ENCODE assay signal across 10 mouse cellular contexts in the genomic region with DNA sequence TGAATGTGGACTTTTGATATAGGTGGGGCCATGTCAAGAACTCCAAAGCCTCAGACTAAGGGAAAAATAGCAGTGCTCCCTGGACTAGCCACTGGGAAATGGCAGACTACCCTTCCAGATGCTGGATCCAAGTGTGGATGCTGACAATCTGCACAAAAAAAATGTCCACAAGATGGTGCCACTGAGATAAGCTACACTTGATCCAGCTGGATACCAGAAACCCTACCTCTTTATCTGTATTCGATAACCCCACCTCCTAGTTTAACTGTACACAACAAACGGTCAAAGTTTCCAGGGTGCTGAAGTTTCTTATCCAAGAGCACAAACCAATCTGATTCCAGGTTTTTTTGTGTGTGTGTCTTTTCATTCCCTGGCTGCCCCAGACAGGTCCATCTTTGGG. TPM values are rescaled to one million over a fixed set of nuclear protein-coding genes. Genes with fewer than 3 reads are reported as not detected.
DNase-seq lines count a peak whose midpoint lies in the region; ATAC-seq lines count a peak whose summit lies in the region.
"Had no signal": no experiment of that assay in that cellular context is flagged by ENCODE, and none has a peak within 500 bp of the region (broad histone marks: within the 10 kb centered on the region; RNA-seq: fewer than 3 reads in every experiment).

No protein-coding gene starts in this region.

- no peak overlapping the region for H3K9ac ChIP-seq in forebrain, embryonic 14.5 days (ENCODE audit: low read length)
- no peak overlapping the region for H3K9ac ChIP-seq in liver, embryonic 12.5 days
- no peak overlapping the region for H3K9ac ChIP-seq in liver, embryonic 11.5 days (ENCODE audit: low read depth, low read length)
- H3K9ac ChIP-seq: limb, embryonic 12.5 days had no signal

- no peak overlapping the region for H3K4me2 ChIP-seq in forebrain, embryonic 14.5 days (ENCODE audit: low read length)
- no peak overlapping the region for H3K4me2 ChIP-seq in liver, embryonic 12.5 days
- no peak overlapping the region for H3K4me2 ChIP-seq in liver, embryonic 11.5 days
- H3K4me2 ChIP-seq: limb, embryonic 12.5 days had no signal

- DNase-seq in forebrain, embryonic 14.5 days (ENCODE audit: low spot score): peak; percentile 51
- DNase-seq in forebrain, embryonic 10.5 days (ENCODE audit: extremely low spot score, low spot score): no peak
- no peak for DNase-seq in liver, embryonic 11.5 days (ENCODE audit: low spot score)
- DNase-seq in embryo, embryonic 10.5 days (ENCODE audit: low spot score): peak; percentile 67
- no peak for DNase-seq in heart, adult 11 months
- no peak for DNase-seq in gastrocnemius, adult 8-10 months (ENCODE audit: low spot score in 2 of 2)

- 80% methylated on average over 2 of the region's 2 CpGs for WGBS in forebrain, embryonic 14.5 days
- 73% methylated on average over 2 of the region's 2 CpGs for WGBS in forebrain, embryonic 10.5 days
- 54% methylated on average over 2 of the region's 2 CpGs for WGBS in liver, embryonic 12.5 days (ENCODE audit: insufficient replicate concordance)
- 66% methylated on average over 2 of the region's 2 CpGs for WGBS in liver, embryonic 11.5 days

- no peak overlapping the region for H3K27ac ChIP-seq in forebrain, embryonic 14.5 days (ENCODE audit: low read depth, low read length)
- no peak overlapping the region for H3K27ac ChIP-seq in forebrain, embryonic 10.5 days
- no peak overlapping the region for H3K27ac ChIP-seq in liver, embryonic 12.5 days
- H3K27ac ChIP-seq in liver, embryonic 11.5 days (ENCODE audit: low read depth, low read length): no peak overlapping the region
- H3K27ac ChIP-seq: limb, embryonic 12.5 days had no signal

- no peaks in the 10 kb centered on the region for H3K27me3 ChIP-seq in forebrain, embryonic 14.5 days (replicated peaks; ENCODE audit: control insufficient read depth, insufficient read depth, low read length)
- no peaks in the 10 kb centered on the region for H3K27me3 ChIP-seq in forebrain, embryonic 10.5 days (ENCODE audit: poor library complexity, severe bottlenecking)
- H3K27me3 ChIP-seq in liver, embryonic 12.5 days (replicated peaks): no peaks in the 10 kb centered on the region
- no peaks in the 10 kb centered on the region for H3K27me3 ChIP-seq in liver, embryonic 11.5 days (replicated peaks; ENCODE audit: control insufficient read depth, insufficient read depth, low read length)
- H3K27me3 ChIP-seq: limb, embryonic 12.5 days had no signal

- ATAC-seq in forebrain, embryonic 14.5 days: no peak
- ATAC-seq in liver, embryonic 12.5 days: peak; percentile 32; the same call in 1 of the 2 replicates
- ATAC-seq in liver, embryonic 11.5 days (replicated peaks; ENCODE audit: low FRiP score): no peak; the same call in 1 of the 2 replicates
- ATAC-seq in megakaryocyte-erythroid progenitor cell, adult 5-6 weeks (replicated peaks; ENCODE audit: low FRiP score, low TSS enrichment, poor library complexity, severe bottlenecking): peak; percentile 57

- H3K36me3 ChIP-seq in forebrain, embryonic 14.5 days (ENCODE audit: control insufficient read depth, insufficient read depth, low read length): peaks cover 20% of the 10 kb centered on the region
- peaks cover 41% of the 10 kb centered on the region for H3K36me3 ChIP-seq in forebrain, embryonic 10.5 days (replicated peaks)
- H3K36me3 ChIP-seq in liver, embryonic 12.5 days: no peaks in the 10 kb centered on the region
- no peaks in the 10 kb centered on the region for H3K36me3 ChIP-seq in liver, embryonic 11.5 days (ENCODE audit: control insufficient read depth, insufficient read depth, low read length)

- H3K4me1 ChIP-seq in forebrain, embryonic 14.5 days (ENCODE audit: control insufficient read depth, insufficient read depth, low read length): no peaks in the 10 kb centered on the region
- no peaks in the 10 kb centered on the region for H3K4me1 ChIP-seq in forebrain, embryonic 10.5 days
- no peaks in the 10 kb centered on the region for H3K4me1 ChIP-seq in liver, embryonic 12.5 days
- no peaks in the 10 kb centered on the region for H3K4me1 ChIP-seq in liver, embryonic 11.5 days (replicated peaks; ENCODE audit: control insufficient read depth, insufficient read depth, low read length)
- H3K4me1 ChIP-seq: limb, embryonic 12.5 days had no signal

- no peak overlapping the region for H3K4me3 ChIP-seq in forebrain, embryonic 14.5 days (ENCODE audit: low read depth, low read length)
- H3K4me3 ChIP-seq in forebrain, embryonic 10.5 days: no peak overlapping the region
- H3K4me3 ChIP-seq in liver, embryonic 12.5 days: no peak overlapping the region
- H3K4me3 ChIP-seq in liver, embryonic 11.5 days (ENCODE audit: low read depth, low read length): no peak overlapping the region
- H3K4me3 ChIP-seq: limb, embryonic 12.5 days had no signal

- no peaks in the 10 kb centered on the region for H3K9me3 ChIP-seq in forebrain, embryonic 14.5 days (replicated peaks; ENCODE audit: control insufficient read depth, low read length)
- no peaks in the 10 kb centered on the region for H3K9me3 ChIP-seq in forebrain, embryonic 10.5 days
- H3K9me3 ChIP-seq in liver, embryonic 12.5 days (replicated peaks): no peaks in the 10 kb centered on the region
- no peaks in the 10 kb centered on the region for H3K9me3 ChIP-seq in liver, embryonic 11.5 days (ENCODE audit: control insufficient read depth, low read length)
- H3K9me3 ChIP-seq: limb, embryonic 12.5 days had no signal

RNA-seq across cellular contexts. Expression of a gene that starts 44.7 kb away (rescaled TPM):
- 16.5 and 17.3 TPM in 2 replicates for polyA plus RNA-seq in forebrain, embryonic 14.5 days (2014; fragmentation: Nextera tagmentation; extraction: Ambion mirVana)
- polyA plus RNA-seq in forebrain, embryonic 10.5 days (2016; fragmentation: Nextera tagmentation; extraction: Ambion mirVana): 23.6 and 27.7 TPM in 2 replicates
- polyA plus RNA-seq in liver, embryonic 12.5 days (2016; fragmentation: Nextera tagmentation; extraction: Ambion mirVana): 18.9 and 20.2 TPM in 2 replicates
- polyA plus RNA-seq in liver, embryonic 11.5 days (2014; fragmentation: Nextera tagmentation; extraction: Ambion mirVana): 24.7 and 27.8 TPM in 2 replicates
- total RNA-seq in megakaryocyte-erythroid progenitor cell, adult 5-6 weeks (2014; fragmentation: Nextera tagmentation): 42.2 and 49.4 TPM in 2 replicates
- total RNA-seq in megakaryocyte-erythroid progenitor cell, adult 5-6 weeks (2017): 20.9 and 28.2 TPM in 2 replicates
- 10 to 100 TPM; 17.2 to 21.1 (median 19.7) TPM for total RNA-seq in gastrocnemius, adult 8-10 months (2022)

RNA-seq across cellular contexts. Expression of a gene that starts 55.0 kb away (rescaled TPM):
- 1.2 and 1.3 TPM in 2 replicates for polyA plus RNA-seq in forebrain, embryonic 14.5 days (2014; fragmentation: Nextera tagmentation; extraction: Ambion mirVana)
- 1.5 and 1.8 TPM in 2 replicates for polyA plus RNA-seq in forebrain, embryonic 10.5 days (2016; fragmentation: Nextera tagmentation; extraction: Ambion mirVana)
- 0.13 and 0.33 TPM in 2 replicates for polyA plus RNA-seq in liver, embryonic 12.5 days (2016; fragmentation: Nextera tagmentation; extraction: Ambion mirVana)
- polyA plus RNA-seq in liver, embryonic 11.5 days (2014; fragmentation: Nextera tagmentation; extraction: Ambion mirVana): 0.35 and 0.47 TPM in 2 replicates
- not detected in 2 replicates for total RNA-seq in megakaryocyte-erythroid progenitor cell, adult 5-6 weeks (2014; fragmentation: Nextera tagmentation)
- not detected in 2 replicates for total RNA-seq in megakaryocyte-erythroid progenitor cell, adult 5-6 weeks (2017)
- total RNA-seq in gastrocnemius, adult 8-10 months (2022): 1 to 10 TPM in 1 of 4 experiments, under 1 TPM in 3; 0.63 to 1.5 (median 0.87) TPM
- polyA plus RNA-seq: gonadal fat pad, adult 2 months had no signal

Comparison
In these comparisons a context has a peak if more than half of its experiments do, and no peak if none do; other contexts are left out.
1. ATAC-seq: peak in liver, embryonic 12.5 days (single experiment) and megakaryocyte-erythroid progenitor cell, adult 5-6 weeks (single experiment); none in forebrain, embryonic 14.5 days (single experiment) and liver, embryonic 11.5 days (single experiment).
2. DNase-seq: peak in forebrain, embryonic 14.5 days (single experiment) and embryo, embryonic 10.5 days (single experiment); none in forebrain, embryonic 10.5 days (single experiment), liver, embryonic 11.5 days (single experiment), heart, adult 11 months (single experiment) and gastrocnemius, adult 8-10 months (0 of 2).